ENCODE assay signal across 10 mouse cellular contexts in the genomic region with DNA sequence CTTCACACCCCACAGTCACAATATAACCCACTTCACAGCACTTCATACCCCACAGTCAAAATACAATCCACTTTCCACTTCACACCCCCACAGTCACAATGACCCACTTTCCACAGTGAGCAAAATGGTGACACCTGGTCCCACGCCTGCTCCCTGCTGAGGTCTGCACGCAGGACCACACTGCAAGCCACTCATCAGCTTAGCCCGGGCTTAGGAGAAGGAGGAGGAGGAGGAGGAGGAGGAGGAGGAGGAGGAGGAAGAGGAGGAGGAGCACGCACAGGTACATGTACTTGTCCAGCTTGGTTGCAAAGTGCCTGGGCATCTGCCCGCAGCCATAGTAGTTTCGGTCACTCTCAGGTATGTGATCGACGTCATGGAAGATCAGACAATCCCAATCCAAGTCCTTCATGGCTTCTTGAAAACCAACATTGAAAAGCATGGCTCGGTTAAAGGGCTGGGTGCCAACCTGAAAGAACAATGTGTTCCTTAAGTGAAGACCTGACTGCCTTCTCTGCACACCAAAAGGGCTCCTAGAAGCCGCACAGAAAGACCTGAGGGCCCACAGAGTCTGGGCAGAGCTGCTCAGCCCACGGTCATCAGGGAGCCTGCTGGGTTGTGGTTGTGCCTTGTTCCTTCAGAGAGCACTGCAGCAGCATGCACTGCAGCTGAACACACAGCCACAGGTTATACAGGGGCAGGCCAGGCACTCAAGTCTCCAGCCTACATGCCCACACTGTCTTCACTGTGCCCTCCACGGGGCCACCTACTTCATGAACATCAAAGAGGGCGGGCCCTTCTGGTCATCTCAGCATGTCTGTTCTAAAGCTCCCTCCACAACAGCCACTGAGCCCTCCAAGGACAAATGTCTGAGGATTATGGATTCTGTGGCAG. TPM values are rescaled to one million over a fixed set of nuclear protein-coding genes. Genes with fewer than 3 reads are reported as not detected.
DNase-seq lines count a peak whose midpoint lies in the region; ATAC-seq and TF ChIP-seq lines count a peak whose summit lies in the region.
"Had no signal": no experiment of that assay in that cellular context is flagged by ENCODE, and none has a peak within 500 bp of the region (broad histone marks: within the 10 kb centered on the region; RNA-seq: fewer than 3 reads in every experiment).

No protein-coding gene starts in this region.

- H3K9me3 ChIP-seq in kidney, postnatal 0 days (replicated peaks; ENCODE audit: low read length): no peaks in the 10 kb centered on the region
- H3K9me3 ChIP-seq in midbrain, embryonic 13.5 days: no peaks in the 10 kb centered on the region
- H3K9me3 ChIP-seq: midbrain, embryonic 10.5 days had no signal

- ATAC-seq in frontal cortex, adult (ENCODE audit: low TSS enrichment): peak; percentile 24; the same call in 1 of the 2 replicates
- ATAC-seq in kidney, postnatal 0 days (replicated peaks; ENCODE audit: low FRiP score, low read depth): no peak
- ATAC-seq in midbrain, embryonic 13.5 days: no peak

- no peak overlapping the region for H3K9ac ChIP-seq in kidney, postnatal 0 days (ENCODE audit: low read depth, low read length)
- H3K9ac ChIP-seq in midbrain, embryonic 13.5 days (replicated peaks): no peak overlapping the region

- H3K4me2 ChIP-seq in kidney, postnatal 0 days (ENCODE audit: low read length): no peak overlapping the region
- no peak overlapping the region for H3K4me2 ChIP-seq in midbrain, embryonic 13.5 days (replicated peaks)

- H3K4me3 ChIP-seq in left cerebral cortex, adult 2 months: no peak overlapping the region
- no peak overlapping the region for H3K4me3 ChIP-seq in kidney, postnatal 0 days (replicated peaks; ENCODE audit: low read depth, low read length)
- no peak overlapping the region for H3K4me3 ChIP-seq in midbrain, embryonic 13.5 days (replicated peaks)
- H3K4me3 ChIP-seq: midbrain, embryonic 10.5 days had no signal

- intact Hi-C loops in left cerebral cortex, adult 2 months (cut with DNase I): no loop called here

- H3K36me3 ChIP-seq in kidney, postnatal 0 days (ENCODE audit: insufficient read depth, low read length): peaks cover 26% of the 10 kb centered on the region; the same call in 1 of the 2 replicates
- H3K36me3 ChIP-seq in midbrain, embryonic 13.5 days: peaks cover 60% of the 10 kb centered on the region

- DNase-seq in frontal cortex, adult 2 months (ENCODE audit: extremely low spot score in 1 of 2, low spot score in 1 of 2): no peak
- DNase-seq in left cerebral cortex, adult 2 months (ENCODE audit: extremely low spot score in 1 of 2, low spot score in 2 of 2): peak; percentile 6 to 17
- no peak for DNase-seq in left cerebral cortex, adult 11 months (ENCODE audit: low spot score)
- peak; percentile 4 for DNase-seq in adrenal gland, postnatal 25 days
- DNase-seq in kidney, postnatal 0 days (ENCODE audit: low spot score): no peak
- no peak for DNase-seq in urinary bladder, postnatal 25 days (ENCODE audit: low spot score)
- DNase-seq: embryo, embryonic 11 days had no signal

- H3K27me3 ChIP-seq in kidney, postnatal 0 days (ENCODE audit: insufficient read depth, low read length): no peaks in the 10 kb centered on the region
- no peaks in the 10 kb centered on the region for H3K27me3 ChIP-seq in midbrain, embryonic 13.5 days

- no peak for TF ChIP-seq CTCF in left cerebral cortex, adult 2 months (IDR thresholded peaks at IDR 0.05)
- no peak for TF ChIP-seq CTCF in kidney, postnatal 0 days (IDR thresholded peaks at IDR 0.05; ENCODE audit: low read depth)

- H3K27ac ChIP-seq in left cerebral cortex, adult 2 months: no peak overlapping the region
- H3K27ac ChIP-seq in kidney, postnatal 0 days: peak overlapping the region; percentile 56; the same call in 1 of the 2 replicates
- no peak overlapping the region for H3K27ac ChIP-seq in midbrain, embryonic 13.5 days
- H3K27ac ChIP-seq: midbrain, embryonic 10.5 days had no signal

- WGBS in kidney, postnatal 0 days: 83% methylated on average over 13 of the region's 13 CpGs
- WGBS in midbrain, embryonic 13.5 days: 92% methylated on average over 13 of the region's 13 CpGs

- 0 out of 2 replicates have a peak, but pooled peaks cover 8% of the 10 kb centered on the region for H3K4me1 ChIP-seq in kidney, postnatal 0 days (replicated peaks; ENCODE audit: insufficient read depth, low read length)
- H3K4me1 ChIP-seq in midbrain, embryonic 13.5 days (replicated peaks): peaks cover 4% of the 10 kb centered on the region; the same call in 1 of the 2 replicates

RNA-seq across cellular contexts. Expression of a gene that starts 43.4 kb away (rescaled TPM):
- 37.8 and 38.8 TPM in 2 replicates for polyA plus RNA-seq in frontal cortex, adult 2 months (2012; rRNA removed)
- total RNA-seq in left cerebral cortex, adult 2 months (2021): 10 to 100 TPM; 49.7 to 50.2 TPM
- 72.9 and 78.8 TPM in 2 replicates for total RNA-seq in adrenal gland, postnatal 25 days (2021)
- polyA plus RNA-seq in kidney, postnatal 0 days (2015; fragmentation: Nextera tagmentation; extraction: Ambion mirVana): 19.5 and 22.6 TPM in 2 replicates
- 10.6 and 11.2 TPM in 2 replicates for polyA plus RNA-seq in midbrain, embryonic 13.5 days (2015; fragmentation: Nextera tagmentation; extraction: Ambion mirVana)

Comparison
In these comparisons a context has a peak if more than half of its experiments do, and no peak if none do; other contexts are left out.
1. DNase-seq: peak in left cerebral cortex, adult 2 months (2 of 2) and adrenal gland, postnatal 25 days (single experiment); none in frontal cortex, adult 2 months (0 of 2), left cerebral cortex, adult 11 months (single experiment), kidney, postnatal 0 days (single experiment) and urinary bladder, postnatal 25 days (single experiment).